In the genomic region with DNA sequence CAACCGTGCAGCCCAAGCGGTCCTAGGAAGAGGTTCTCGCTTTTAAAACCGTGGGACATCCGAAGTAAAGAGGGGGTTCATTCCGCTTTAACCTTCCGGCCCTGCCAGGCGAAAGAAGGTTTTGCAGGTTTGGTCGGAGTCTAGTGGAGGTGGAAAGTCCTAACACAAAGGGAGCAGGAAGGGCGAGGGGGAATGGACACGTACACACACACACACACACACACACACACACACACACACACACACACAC, we compare ENCODE assay signal across 11 mouse cellular contexts. TPM values are rescaled to one million over a fixed set of nuclear protein-coding genes. Genes with fewer than 3 reads are reported as not detected.
DNase-seq lines count a peak whose midpoint lies in the region; ATAC-seq and TF ChIP-seq lines count a peak whose summit lies in the region.
"Had no signal": no experiment of that assay in that cellular context is flagged by ENCODE, and none has a peak within 500 bp of the region (broad histone marks: within the 10 kb centered on the region; RNA-seq: fewer than 3 reads in every experiment).

No protein-coding gene starts in this region.

- DNase-seq in embryonic facial prominence, embryonic 10.5 days (ENCODE audit: low spot score): no peak
- no peak for DNase-seq in lung, embryonic 14.5 days
- no peak for DNase-seq in lung, postnatal 10 days
- DNase-seq in adrenal gland, adult 18-20 months (ENCODE audit: low spot score in 2 of 2): no peak
- DNase-seq in adrenal gland, adult 2 months: no peak
- DNase-seq: adrenal gland, adult 8-10 months; kidney, adult 2 months had no signal

- H3K36me3 ChIP-seq in embryonic facial prominence, embryonic 12.5 days: no peaks in the 10 kb centered on the region
- no peaks in the 10 kb centered on the region for H3K36me3 ChIP-seq in embryonic facial prominence, embryonic 10.5 days (replicated peaks)
- H3K36me3 ChIP-seq in lung, embryonic 14.5 days (ENCODE audit: insufficient read depth): no peaks in the 10 kb centered on the region; the same call in 1 of the 2 replicates
- H3K36me3 ChIP-seq in forebrain, embryonic 12.5 days (replicated peaks): no peaks in the 10 kb centered on the region
- no peaks in the 10 kb centered on the region; the same call in 1 of the 2 replicates for H3K36me3 ChIP-seq in limb, embryonic 15.5 days

- no peak overlapping the region for H3K9ac ChIP-seq in embryonic facial prominence, embryonic 12.5 days
- no peak overlapping the region for H3K9ac ChIP-seq in lung, embryonic 14.5 days
- H3K9ac ChIP-seq in forebrain, embryonic 12.5 days: peak overlapping the region; percentile 29; the same call in 1 of the 2 replicates
- H3K9ac ChIP-seq in limb, embryonic 15.5 days: peak overlapping the region; percentile 31; the same call in 1 of the 2 replicates

- H3K4me3 ChIP-seq in embryonic facial prominence, embryonic 12.5 days: peak overlapping the region; percentile 13; the same call in 1 of the 2 replicates
- H3K4me3 ChIP-seq in embryonic facial prominence, embryonic 10.5 days: no peak overlapping the region
- peak overlapping the region; percentile 16; the same call in 1 of the 2 replicates for H3K4me3 ChIP-seq in lung, embryonic 14.5 days (ENCODE audit: low read depth, low read length)
- no peak overlapping the region; the same call in 1 of the 2 replicates for H3K4me3 ChIP-seq in forebrain, embryonic 12.5 days (replicated peaks)
- H3K4me3 ChIP-seq in limb, embryonic 15.5 days: peak overlapping the region; percentile 21

- WGBS in embryonic facial prominence, embryonic 12.5 days: 5% methylated on average over 11 of the region's 11 CpGs
- under 1% methylated on average over 11 of the region's 11 CpGs for WGBS in embryonic facial prominence, embryonic 10.5 days
- WGBS in lung, embryonic 14.5 days: 25% methylated on average over 11 of the region's 11 CpGs
- WGBS in forebrain, embryonic 12.5 days: 1% methylated on average over 11 of the region's 11 CpGs
- WGBS in limb, embryonic 15.5 days: 38% methylated on average over 11 of the region's 11 CpGs

- no peak for ATAC-seq in embryonic facial prominence, embryonic 12.5 days (ENCODE audit: insufficient number of reproducible peaks, insufficient read depth, low FRiP score, low TSS enrichment)
- no peak for ATAC-seq in lung, embryonic 14.5 days (ENCODE audit: insufficient read depth)
- no peak for ATAC-seq in forebrain, embryonic 12.5 days (ENCODE audit: low FRiP score)
- ATAC-seq in limb, embryonic 15.5 days (ENCODE audit: insufficient number of reproducible peaks, low FRiP score, low TSS enrichment, low read depth): no peak

- peaks cover 50% of the 10 kb centered on the region for H3K4me1 ChIP-seq in embryonic facial prominence, embryonic 12.5 days
- H3K4me1 ChIP-seq in embryonic facial prominence, embryonic 10.5 days: peaks cover 13% of the 10 kb centered on the region
- H3K4me1 ChIP-seq in lung, embryonic 14.5 days (ENCODE audit: insufficient read depth): peaks cover 48% of the 10 kb centered on the region
- H3K4me1 ChIP-seq in forebrain, embryonic 12.5 days: peaks cover 53% of the 10 kb centered on the region
- peaks cover 99% of the 10 kb centered on the region for H3K4me1 ChIP-seq in limb, embryonic 15.5 days

- peaks cover 99% of the 10 kb centered on the region for H3K27me3 ChIP-seq in embryonic facial prominence, embryonic 12.5 days
- peaks cover 100% of the 10 kb centered on the region for H3K27me3 ChIP-seq in embryonic facial prominence, embryonic 10.5 days (replicated peaks; ENCODE audit: low read depth, poor library complexity, severe bottlenecking)
- H3K27me3 ChIP-seq in lung, embryonic 14.5 days (ENCODE audit: insufficient read depth, low read length): peaks cover 83% of the 10 kb centered on the region
- peaks cover 100% of the 10 kb centered on the region for H3K27me3 ChIP-seq in forebrain, embryonic 12.5 days
- peaks cover 18% of the 10 kb centered on the region; the same call in 1 of the 2 replicates for H3K27me3 ChIP-seq in limb, embryonic 15.5 days

- H3K4me2 ChIP-seq in embryonic facial prominence, embryonic 12.5 days (replicated peaks): no peak overlapping the region
- H3K4me2 ChIP-seq in lung, embryonic 14.5 days: no peak overlapping the region; the same call in 1 of the 2 replicates
- H3K4me2 ChIP-seq in forebrain, embryonic 12.5 days: peak overlapping the region; percentile 26; the same call in 1 of the 2 replicates
- peak overlapping the region; percentile 50 for H3K4me2 ChIP-seq in limb, embryonic 15.5 days
- H3K4me2 ChIP-seq: liver, embryonic 11.5 days had no signal

- no peak overlapping the region for H3K27ac ChIP-seq in embryonic facial prominence, embryonic 12.5 days
- no peak overlapping the region for H3K27ac ChIP-seq in embryonic facial prominence, embryonic 10.5 days (replicated peaks)
- H3K27ac ChIP-seq in lung, embryonic 14.5 days (ENCODE audit: low read depth): no peak overlapping the region
- H3K27ac ChIP-seq in forebrain, embryonic 12.5 days: no peak overlapping the region
- no peak overlapping the region for H3K27ac ChIP-seq in limb, embryonic 15.5 days

- TF ChIP-seq CTCF in lung, embryonic 14.5 days (IDR thresholded peaks at IDR 0.05; ENCODE audit: low read depth): no peak

- H3K9me3 ChIP-seq in embryonic facial prominence, embryonic 12.5 days: no peaks in the 10 kb centered on the region
- H3K9me3 ChIP-seq in embryonic facial prominence, embryonic 10.5 days: no peaks in the 10 kb centered on the region
- no peaks in the 10 kb centered on the region for H3K9me3 ChIP-seq in lung, embryonic 14.5 days (ENCODE audit: low read depth, low read length)
- no peaks in the 10 kb centered on the region for H3K9me3 ChIP-seq in forebrain, embryonic 12.5 days
- H3K9me3 ChIP-seq in limb, embryonic 15.5 days: no peaks in the 10 kb centered on the region

RNA-seq across cellular contexts. Expression of gene Nfix, which starts 14.7 kb away (rescaled TPM):
- polyA plus RNA-seq in embryonic facial prominence, embryonic 12.5 days (2016; fragmentation: Nextera tagmentation; extraction: Ambion mirVana): 18.4 and 21.2 TPM in 2 replicates
- 0.29 and 0.77 TPM in 2 replicates for polyA plus RNA-seq in embryonic facial prominence, embryonic 10.5 days (2016; fragmentation: Nextera tagmentation; extraction: Ambion mirVana)
- polyA plus RNA-seq in lung, embryonic 14.5 days (2014; fragmentation: Nextera tagmentation; extraction: Ambion mirVana): 42.3 and 44.1 TPM in 2 replicates
- 31.9 and 33.2 TPM in 2 replicates for polyA plus RNA-seq in forebrain, embryonic 12.5 days (2016; fragmentation: Nextera tagmentation; extraction: Ambion mirVana)
- polyA plus RNA-seq in limb, embryonic 15.5 days (2015; fragmentation: Nextera tagmentation; extraction: Ambion mirVana): 87.0 and 100 TPM in 2 replicates
- 100 to 1,000 TPM in 1 of 2 experiments, 10 to 100 TPM in 1; 92.2 to 127 TPM for total RNA-seq in adrenal gland, adult 18-20 months (2021)
- total RNA-seq in adrenal gland, adult 2 months (2021): 100 to 1,000 TPM in 1 of 2 experiments, 10 to 100 TPM in 1; 91.3 to 113 TPM
- polyA plus RNA-seq in adrenal gland, adult 2 months (2012; rRNA removed): 47.0 and 59.9 TPM in 2 replicates

RNA-seq across cellular contexts. Expression of gene Dand5, which starts 37.2 kb away (rescaled TPM):
- polyA plus RNA-seq in embryonic facial prominence, embryonic 12.5 days (2016; fragmentation: Nextera tagmentation; extraction: Ambion mirVana): 5.3 and 5.5 TPM in 2 replicates
- polyA plus RNA-seq in embryonic facial prominence, embryonic 10.5 days (2016; fragmentation: Nextera tagmentation; extraction: Ambion mirVana): 2.8 and 3.0 TPM in 2 replicates
- 4.5 and 4.6 TPM in 2 replicates for polyA plus RNA-seq in lung, embryonic 14.5 days (2014; fragmentation: Nextera tagmentation; extraction: Ambion mirVana)
- 5.3 and 5.6 TPM in 2 replicates for polyA plus RNA-seq in forebrain, embryonic 12.5 days (2016; fragmentation: Nextera tagmentation; extraction: Ambion mirVana)
- 7.5 and 8.0 TPM in 2 replicates for polyA plus RNA-seq in limb, embryonic 15.5 days (2015; fragmentation: Nextera tagmentation; extraction: Ambion mirVana)
- total RNA-seq in adrenal gland, adult 18-20 months (2021): 10 to 100 TPM; 10.6 to 10.8 TPM
- 10 to 100 TPM; 11.5 to 12.2 TPM for total RNA-seq in adrenal gland, adult 2 months (2021)
- polyA plus RNA-seq in adrenal gland, adult 2 months (2012; rRNA removed): 5.1 and 7.0 TPM in 2 replicates

RNA-seq across cellular contexts. Expression of gene Gadd45gip1, which starts 45.9 kb away (rescaled TPM):
- polyA plus RNA-seq in embryonic facial prominence, embryonic 12.5 days (2016; fragmentation: Nextera tagmentation; extraction: Ambion mirVana): 46.7 and 46.8 TPM in 2 replicates
- polyA plus RNA-seq in embryonic facial prominence, embryonic 10.5 days (2016; fragmentation: Nextera tagmentation; extraction: Ambion mirVana): 45.2 and 47.3 TPM in 2 replicates
- polyA plus RNA-seq in lung, embryonic 14.5 days (2014; fragmentation: Nextera tagmentation; extraction: Ambion mirVana): 44.2 and 45.0 TPM in 2 replicates
- 43.0 and 44.8 TPM in 2 replicates for polyA plus RNA-seq in forebrain, embryonic 12.5 days (2016; fragmentation: Nextera tagmentation; extraction: Ambion mirVana)
- polyA plus RNA-seq in limb, embryonic 15.5 days (2015; fragmentation: Nextera tagmentation; extraction: Ambion mirVana): 44.7 and 45.6 TPM in 2 replicates
- total RNA-seq in adrenal gland, adult 18-20 months (2021): 10 to 100 TPM; 62.0 to 71.1 TPM
- 10 to 100 TPM; 72.6 to 74.9 TPM for total RNA-seq in adrenal gland, adult 2 months (2021)
- 141 and 196 TPM in 2 replicates for polyA plus RNA-seq in adrenal gland, adult 2 months (2012; rRNA removed)

RNA-seq across cellular contexts. Expression of gene Rad23a, which starts 55.0 kb away (rescaled TPM):
- polyA plus RNA-seq in embryonic facial prominence, embryonic 12.5 days (2016; fragmentation: Nextera tagmentation; extraction: Ambion mirVana): 96.0 TPM in 2 replicates
- 112 and 122 TPM in 2 replicates for polyA plus RNA-seq in embryonic facial prominence, embryonic 10.5 days (2016; fragmentation: Nextera tagmentation; extraction: Ambion mirVana)
- polyA plus RNA-seq in lung, embryonic 14.5 days (2014; fragmentation: Nextera tagmentation; extraction: Ambion mirVana): 118 and 123 TPM in 2 replicates
- polyA plus RNA-seq in forebrain, embryonic 12.5 days (2016; fragmentation: Nextera tagmentation; extraction: Ambion mirVana): 108 and 118 TPM in 2 replicates
- 102 and 122 TPM in 2 replicates for polyA plus RNA-seq in limb, embryonic 15.5 days (2015; fragmentation: Nextera tagmentation; extraction: Ambion mirVana)
- 100 to 1,000 TPM; 109 to 113 TPM for total RNA-seq in adrenal gland, adult 18-20 months (2021)
- 100 to 1,000 TPM; 122 to 141 TPM for total RNA-seq in adrenal gland, adult 2 months (2021)
- polyA plus RNA-seq in adrenal gland, adult 2 months (2012; rRNA removed): 128 and 131 TPM in 2 replicates

Comparison
In these comparisons a context has a peak if more than half of its experiments do, and no peak if none do; other contexts are left out.
1. H3K4me3 ChIP-seq: peak in embryonic facial prominence, embryonic 12.5 days (single experiment), lung, embryonic 14.5 days (single experiment) and limb, embryonic 15.5 days (single experiment); none in embryonic facial prominence, embryonic 10.5 days (single experiment) and forebrain, embryonic 12.5 days (single experiment).
2. RNA of gene Nfix, which starts 14.7 kb away (polyA plus RNA-seq): 87.0 to 100 TPM in limb, embryonic 15.5 days, 47.0 to 59.9 TPM in adrenal gland, adult 2 months, 42.3 to 44.1 TPM in lung, embryonic 14.5 days, 31.9 to 33.2 TPM in forebrain, embryonic 12.5 days and 18.4 to 21.2 TPM in embryonic facial prominence, embryonic 12.5 days; 0.29 to 0.77 TPM in embryonic facial prominence, embryonic 10.5 days; every median in the first group is over 10 times any median in the second.
3. H3K4me2 ChIP-seq: peak in forebrain, embryonic 12.5 days (single experiment) and limb, embryonic 15.5 days (single experiment); none in embryonic facial prominence, embryonic 12.5 days (single experiment) and lung, embryonic 14.5 days (single experiment).
4. H3K9ac ChIP-seq: peak in forebrain, embryonic 12.5 days (single experiment) and limb, embryonic 15.5 days (single experiment); none in embryonic facial prominence, embryonic 12.5 days (single experiment) and lung, embryonic 14.5 days (single experiment).